Mouse (Mus musculus) layer of hippocampus, adult 2 months (tissue): ENCODE measurements around the gene Vps54. TPM values are rescaled to one million over a fixed set of nuclear protein-coding genes. Genes with fewer than 3 reads are reported as not detected.
"Not testable (repeated sequence)": the region's sequence is repeated elsewhere in the genome, so short reads cannot be mapped to it uniquely, and the experiment has no call there.

Experiments used
- DNase-seq, 2 experiments: peaks; one replicate each; pipeline ENCODE4 v3.0.0; 2022; ENCODE audit warnings: low spot score in 2 of 2
- H3K27ac ChIP-seq: fragments of 200-600 bp; 2 replicates; pipeline ENCODE4 v1.8.1; 2022
- H3K4me3 ChIP-seq: fragments of 200-600 bp; 2 replicates; pipeline ENCODE4 v1.8.1; 2022; ENCODE audit warnings: mild to moderate bottlenecking
- CTCF ChIP-seq: fragments of 200-600 bp; conservative IDR thresholded peaks from 2 replicates; pipeline ENCODE4 v1.8.1; 2022; ENCODE audit warnings: antibody characterized with exemption, mild to moderate bottlenecking, moderate library complexity
- total RNA-seq, 2 experiments: library from RNA; stranded (reverse); gene quantifications; 2 replicates each; pipeline ENCODE4 v1.2.3; 2021

The Vps54 gene
- total RNA-seq, 2 experiments from 2014 or later, result 27.1 to 28.4 TPM

GRCm38 (mm10) chr11:21265423-21265822 is 26.3 kb downstream of the Vps54 start:
- H3K27ac ChIP-seq, result no peak overlapping the region
- no peak for TF ChIP-seq CTCF
- DNase-seq, result no peak
- H3K4me3 ChIP-seq, result no peak overlapping the region

- no peak for DNase-seq
- Histone ChIP-seq H3K27ac (no peak overlapping the region), H3K4me3 (no peak overlapping the region)
- no peak for TF ChIP-seq CTCF
These were observed 37.1 kb downstream of the Vps54 start for GRCm38 (mm10) chr11:21276151-21276550.

- H3K4me3 ChIP-seq, result no peak overlapping the region
- TF ChIP-seq CTCF, result no peak
- no peak overlapping the region for H3K27ac ChIP-seq
- no peak for DNase-seq
These were observed 47.3 kb downstream of the Vps54 start for GRCm38 (mm10) chr11:21286391-21286790.

- not testable (repeated sequence) for DNase-seq, H3K27ac ChIP-seq, H3K4me3 ChIP-seq
- peak; percentile 56 for TF ChIP-seq CTCF
These were observed 49.1 kb downstream of the Vps54 start for GRCm38 (mm10) chr11:21288153-21288552.

- no peak for TF ChIP-seq CTCF
- Histone ChIP-seq H3K27ac (no peak overlapping the region), H3K4me3 (no peak overlapping the region)
- DNase-seq, result no peak
These were observed 56.4 kb downstream of the Vps54 start for GRCm38 (mm10) chr11:21295486-21295885.

GRCm38 (mm10) chr11:21303619-21304018 is 64.5 kb downstream of the Vps54 start:
- TF ChIP-seq CTCF, result no peak
- H3K27ac ChIP-seq, result no peak overlapping the region
- DNase-seq, result no peak
- H3K4me3 ChIP-seq, result no peak overlapping the region

GRCm38 (mm10) chr11:21307078-21307668 is 68.1 kb downstream of the Vps54 start:
- TF ChIP-seq CTCF, result no peak
- Histone ChIP-seq H3K27ac (no peak overlapping the region), H3K4me3 (no peak overlapping the region)
- DNase-seq, result no peak

GRCm38 (mm10) chr11:21308119-21308518 is 69.0 kb downstream of the Vps54 start:
- H3K4me3 ChIP-seq, result no peak overlapping the region
- DNase-seq, result no peak
- peak; percentile 82 for TF ChIP-seq CTCF
- H3K27ac ChIP-seq, result no peak overlapping the region

GRCm38 (mm10) chr11:21309516-21309915 is 70.4 kb downstream of the Vps54 start:
- Histone ChIP-seq H3K27ac (no peak overlapping the region), H3K4me3 (no peak overlapping the region)
- DNase-seq, result no peak
- no peak for TF ChIP-seq CTCF

- no peak for DNase-seq
- H3K27ac ChIP-seq, result no peak overlapping the region
- no peak overlapping the region for H3K4me3 ChIP-seq
- no peak for TF ChIP-seq CTCF
These were observed 75.0 kb downstream of the Vps54 start for GRCm38 (mm10) chr11:21313922-21314657.

- TF ChIP-seq CTCF, result no peak
- H3K4me3 ChIP-seq, result no peak overlapping the region
- DNase-seq, result no peak
- no peak overlapping the region for H3K27ac ChIP-seq
These were observed 82.5 kb downstream of the Vps54 start for GRCm38 (mm10) chr11:21321577-21321976.

GRCm38 (mm10) chr11:21322349-21322748 is 83.3 kb downstream of the Vps54 start:
- DNase-seq, result no peak
- peak; percentile 39 for TF ChIP-seq CTCF
- no peak overlapping the region for H3K27ac ChIP-seq
- no peak overlapping the region for H3K4me3 ChIP-seq

- Histone ChIP-seq H3K4me3 (no peak overlapping the region), H3K27ac (no peak overlapping the region)
- no peak for DNase-seq
- no peak for TF ChIP-seq CTCF
These were observed 86.7 kb downstream of the Vps54 start for GRCm38 (mm10) chr11:21325781-21326180.

- Histone ChIP-seq H3K27ac (no peak overlapping the region), H3K4me3 (no peak overlapping the region)
- DNase-seq, result no peak
- peak; percentile 61 for TF ChIP-seq CTCF
These were observed 87.7 kb downstream of the Vps54 start for GRCm38 (mm10) chr11:21326770-21327169.
